Mouse (Mus musculus) right cerebral cortex, adult 18-20 months (tissue): ENCODE measurements around the gene Grin1.
A peak's percentile ranks its signal among the peaks of the same experiment; 100 is the strongest.
"Not testable (repeated sequence)": the region's sequence is repeated elsewhere in the genome, so short reads cannot be mapped to it uniquely, and the experiment has no call there.

Source experiments
- DNase-seq: peaks from one replicate; pipeline ENCODE4 v3.0.0; 2022; ENCODE audit warnings: mixed read lengths

Gene Grin1

DNA sequence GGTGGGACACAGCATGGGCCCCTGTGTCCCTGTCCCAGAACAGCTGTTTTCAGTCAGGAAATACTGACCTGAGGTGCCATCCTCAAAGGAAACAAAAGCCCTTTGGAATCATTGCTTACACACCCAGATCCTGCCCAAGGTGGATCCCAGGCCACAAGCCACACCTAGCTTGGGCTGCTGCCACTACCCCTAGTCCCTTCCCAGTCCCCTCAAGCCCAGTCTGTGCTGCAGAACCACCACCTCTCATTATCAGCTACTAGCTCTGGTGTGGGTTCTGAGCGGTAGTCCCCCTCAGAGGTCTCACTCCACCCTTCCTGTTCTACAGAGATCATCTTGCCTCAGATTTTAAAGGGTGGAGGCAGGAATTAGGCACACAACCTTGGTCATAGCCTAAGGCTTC, 32.7 kb downstream of the Grin1 start:
- DNase-seq, result no peak

- no peak for DNase-seq
Measured at GRCm38 (mm10) chr2:25285551-25285950, 33.4 kb downstream of the Grin1 start.

DNA sequence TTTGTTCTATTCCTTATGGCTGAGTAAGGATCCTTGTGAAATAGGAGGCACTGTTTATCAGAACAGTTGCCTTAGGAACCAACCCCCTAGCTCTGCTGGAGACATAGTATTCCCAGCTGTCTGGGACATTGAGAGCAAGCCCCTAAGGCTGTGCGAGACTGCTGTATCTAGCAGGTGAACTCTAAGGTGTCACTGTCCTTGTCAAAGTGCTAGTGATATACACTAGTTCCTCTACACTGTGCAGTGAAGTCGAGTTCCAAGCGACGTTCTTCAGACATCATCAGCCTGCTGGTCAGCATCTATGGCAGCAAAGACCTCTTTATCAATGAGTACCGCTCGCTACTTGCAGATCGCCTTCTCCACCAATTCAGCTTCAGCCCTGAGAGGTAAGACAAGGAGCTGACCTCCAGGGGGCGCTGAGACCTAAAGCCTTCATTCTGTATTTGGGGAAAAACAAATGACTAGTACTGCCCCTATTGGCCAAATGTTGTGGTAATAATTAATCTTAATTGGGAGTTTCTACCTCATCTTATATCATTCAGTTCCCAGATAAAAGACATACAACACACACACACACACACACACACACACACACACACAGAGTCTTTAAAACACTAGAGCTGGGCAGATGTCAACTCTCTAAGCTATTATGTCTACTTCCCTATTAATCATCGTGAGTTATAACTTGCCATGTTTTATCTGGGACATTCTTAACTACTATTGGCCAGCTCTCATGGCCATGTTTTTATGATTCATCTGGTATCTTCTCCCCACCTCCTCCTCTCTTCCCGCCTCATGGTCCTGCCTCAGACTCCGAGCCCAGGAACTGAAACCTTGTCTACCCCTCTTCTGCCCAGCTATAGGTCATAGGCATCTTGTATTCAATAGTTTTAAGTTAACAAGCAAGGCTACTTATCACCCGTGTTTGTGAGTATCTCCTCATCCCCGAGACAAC, 39.8 kb downstream of the Grin1 start:
- DNase-seq, result peak; percentile 75

DNA sequence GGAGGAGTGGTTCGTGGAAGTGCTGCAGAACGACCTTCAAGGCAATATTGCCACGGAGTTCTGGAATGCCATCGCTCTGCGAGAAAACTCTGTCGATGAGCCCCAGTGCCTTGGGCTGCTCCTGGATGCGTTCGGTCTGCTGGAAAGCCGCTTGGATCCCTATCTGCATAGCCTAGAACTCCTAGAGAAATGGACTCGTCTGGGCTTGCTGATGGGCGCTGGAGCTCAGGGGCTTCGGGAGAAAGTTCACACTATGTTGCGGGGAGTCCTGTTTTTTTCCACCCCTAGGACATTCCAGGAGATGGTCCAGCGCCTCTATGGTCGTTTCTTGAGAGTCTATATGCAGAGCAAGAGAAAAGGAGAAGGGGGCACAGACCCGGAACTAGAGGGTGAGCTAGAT, 46.0 kb downstream of the Grin1 start:
- no peak for DNase-seq

GRCm38 (mm10) chr2:25272515-25272914, 46.5 kb downstream of the Grin1 start:
- DNase-seq, result no peak

DNA sequence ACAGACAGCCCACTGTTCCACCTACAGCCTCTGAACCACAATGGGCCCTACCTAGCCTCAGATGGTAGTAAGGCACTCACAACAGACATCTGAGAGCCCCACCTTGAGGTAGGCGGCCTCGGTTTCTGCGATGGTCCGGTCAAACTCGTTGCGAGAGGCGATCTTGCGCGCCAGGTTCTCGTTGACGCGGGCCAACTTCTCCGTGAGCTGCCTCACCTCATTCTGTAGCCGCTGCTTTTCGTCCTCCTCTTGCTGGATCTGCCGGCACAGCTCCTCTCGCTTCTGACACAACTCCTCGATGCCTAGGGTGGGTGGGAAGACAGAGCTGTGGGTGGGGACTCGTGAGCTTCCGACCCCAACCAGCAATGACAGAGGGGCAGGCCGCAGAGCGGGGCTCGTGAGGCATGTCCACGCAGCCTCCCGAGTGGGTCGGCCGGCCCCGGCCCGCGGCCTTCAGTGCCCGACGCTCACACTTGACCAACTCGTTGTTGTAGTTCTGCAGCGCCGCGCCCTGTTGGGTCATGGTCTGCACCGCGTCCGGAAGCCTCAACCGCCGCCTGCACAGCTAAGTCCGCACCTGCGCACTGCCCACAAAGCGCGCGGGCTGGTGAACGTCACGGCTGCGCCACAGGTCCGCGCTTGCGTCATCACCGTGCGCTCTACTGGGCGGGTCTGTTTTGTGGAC, 47.0 kb downstream of the Grin1 start, which contains the start of the genes Ssna1 and Anapc2:
Gene Ssna1 (minus strand): TSS at position 612 of the 685 bp plus-strand sequence.
Gene Anapc2 (plus strand): TSS at position 652 of the 685 bp plus-strand sequence.
- peak; percentile 98 for DNase-seq

DNA sequence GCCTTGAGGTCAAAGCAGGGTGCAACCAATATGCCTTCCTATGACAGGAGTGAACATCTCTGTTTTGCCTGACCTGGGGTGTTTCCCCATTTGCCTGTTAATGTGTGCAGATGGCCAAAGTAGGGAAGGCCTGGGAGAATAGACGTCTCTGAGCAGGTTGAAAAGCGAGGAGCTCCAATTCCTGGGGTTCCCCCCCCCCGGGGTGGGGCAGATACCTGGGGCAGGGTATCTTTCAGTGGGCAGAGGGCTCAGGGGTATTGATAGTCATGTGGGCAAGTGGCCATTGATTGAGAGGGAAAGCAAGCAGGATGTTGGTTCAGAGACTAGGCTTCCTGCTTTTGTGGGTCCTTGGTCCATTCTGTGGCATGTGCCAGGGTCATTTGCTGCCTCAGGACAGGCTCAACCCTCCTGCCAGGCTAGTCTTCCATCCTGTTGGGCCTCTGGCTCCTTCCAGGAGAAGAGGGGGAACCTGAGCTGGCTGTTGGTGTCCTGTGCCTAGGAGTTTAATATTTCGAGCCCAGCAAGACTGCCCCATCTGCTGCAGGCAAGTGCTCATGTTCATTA, 51.2 kb downstream of the Grin1 start:
- DNase-seq, result no peak

DNA sequence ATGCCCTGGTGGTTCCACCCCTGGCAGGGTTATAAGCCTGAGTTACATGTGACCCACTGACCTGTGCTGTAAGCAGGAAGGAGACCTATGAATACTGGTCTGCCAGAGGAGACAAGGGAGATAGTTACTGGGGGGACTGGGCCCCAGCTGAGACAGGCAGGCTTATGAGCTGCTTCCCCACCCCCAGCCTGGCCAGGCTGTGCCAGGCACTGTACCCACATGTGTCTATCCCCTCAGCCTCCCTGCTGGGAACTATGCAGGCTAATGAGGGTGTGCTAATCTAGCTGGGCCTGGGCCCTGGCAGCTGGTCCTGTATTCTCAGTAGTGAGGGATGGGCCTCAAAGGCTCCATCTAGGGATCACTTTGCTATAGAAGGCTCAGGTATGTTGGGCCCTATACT, 51.7 kb downstream of the Grin1 start:
- DNase-seq, result no peak

- DNase-seq, result peak; percentile 75
Measured at GRCm38 (mm10) chr2:25266720-25267119, 52.3 kb downstream of the Grin1 start.

DNA sequence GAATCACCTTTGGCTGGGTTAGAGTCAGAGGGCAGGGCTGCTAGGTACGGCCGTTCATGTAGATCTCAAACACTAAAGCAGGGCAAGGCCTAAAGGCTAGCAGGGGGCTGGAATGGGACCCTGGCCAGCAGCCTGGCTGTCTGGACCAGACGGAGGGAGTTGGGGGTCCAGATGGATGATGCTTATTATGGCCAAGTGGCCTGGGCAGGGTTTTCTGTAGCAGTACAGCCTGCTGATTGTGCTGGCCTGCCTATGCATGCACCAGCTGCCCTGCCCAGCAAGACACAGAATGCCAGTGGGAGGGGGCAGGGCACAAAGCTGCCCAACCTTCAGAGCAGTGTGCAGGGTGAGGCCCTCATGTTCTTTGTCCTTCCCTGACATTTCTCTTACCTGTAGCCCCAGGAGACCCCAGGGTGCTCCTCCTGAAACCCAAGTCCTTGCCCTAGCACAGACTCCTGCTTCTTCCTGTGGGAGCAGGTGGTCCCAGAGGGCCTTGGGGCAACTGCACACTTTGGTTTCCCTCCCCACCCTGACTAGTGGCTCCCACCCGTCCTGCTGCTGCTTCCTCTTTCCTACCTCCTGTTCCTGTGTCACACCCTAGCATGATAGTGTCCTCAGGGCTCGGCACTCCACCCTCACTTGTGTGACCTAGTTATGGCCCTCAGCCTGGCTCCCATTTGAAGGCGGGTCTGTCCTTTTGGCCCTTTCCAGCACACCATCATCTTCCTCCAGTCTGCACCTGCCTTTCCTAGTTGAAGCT, 52.9 kb downstream of the Grin1 start:
- DNase-seq, result no peak

DNA sequence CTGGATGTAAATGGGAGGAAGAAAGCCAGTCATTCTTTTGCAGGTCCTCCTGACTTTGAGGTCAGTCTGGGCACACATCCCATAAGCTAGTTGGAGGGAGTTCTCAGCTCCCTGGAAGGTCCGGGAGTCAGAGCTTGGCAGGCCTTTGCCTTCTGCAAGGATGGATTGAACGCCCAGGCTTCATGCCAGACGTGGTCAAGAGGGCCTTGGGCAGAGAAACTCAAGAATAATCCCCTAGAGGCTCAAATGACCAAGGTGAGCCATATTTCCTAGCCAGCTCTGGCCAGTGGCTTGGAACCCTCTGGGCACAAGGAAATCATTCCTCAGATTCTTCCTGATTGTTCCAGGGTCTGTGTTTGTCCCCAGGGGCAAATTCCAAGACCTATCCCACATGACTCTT, 54.1 kb downstream of the Grin1 start:
- no peak for DNase-seq

GRCm38 (mm10) chr2:25264286-25264660, 54.7 kb downstream of the Grin1 start:
- no peak for DNase-seq

DNA sequence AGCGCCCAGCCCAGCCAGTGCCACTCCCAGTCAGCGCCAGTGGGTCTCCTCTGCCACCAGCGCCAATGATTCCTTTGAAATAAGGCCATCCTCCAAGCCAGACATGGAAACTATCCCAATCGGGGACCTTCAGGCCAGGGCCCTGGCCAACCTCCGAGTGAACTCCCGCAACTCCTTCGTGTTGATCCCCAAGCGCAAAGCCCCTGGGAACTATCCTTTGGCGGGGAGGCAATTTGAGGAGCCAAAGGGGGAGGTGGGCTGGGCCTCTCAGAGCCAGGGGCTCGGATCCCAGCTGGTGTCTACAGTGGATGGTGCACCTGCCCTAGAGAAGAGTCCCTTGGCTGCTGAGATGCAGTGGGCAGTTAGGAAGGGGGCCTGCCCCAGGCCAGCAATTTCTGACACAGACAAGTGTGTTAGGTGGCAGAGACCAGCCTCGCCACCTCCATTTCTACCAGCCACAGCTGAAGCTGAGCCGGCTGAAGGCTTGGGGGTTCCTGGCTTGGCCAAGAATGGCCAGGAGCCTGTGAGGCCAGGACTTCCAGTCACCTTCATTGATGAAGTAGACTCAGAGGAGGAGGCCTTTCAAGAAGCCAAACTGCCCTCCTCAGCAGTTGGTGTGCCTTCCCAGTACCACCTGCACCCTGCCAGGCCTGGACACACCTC, 55.2 kb downstream of the Grin1 start:
- DNase-seq, result no peak

GRCm38 (mm10) chr2:25262795-25263622, 56.0 kb downstream of the Grin1 start:
- no peak for DNase-seq

GRCm38 (mm10) chr2:25262291-25262767, 56.7 kb downstream of the Grin1 start, which contains the start of gene Tprn:
Gene Tprn, plus strand, starts transcription at chr2:25262618.
- peak; percentile 97 for DNase-seq

- DNase-seq, result no peak
Measured at GRCm38 (mm10) chr2:25261870-25262269, 57.1 kb downstream of the Grin1 start.

DNA sequence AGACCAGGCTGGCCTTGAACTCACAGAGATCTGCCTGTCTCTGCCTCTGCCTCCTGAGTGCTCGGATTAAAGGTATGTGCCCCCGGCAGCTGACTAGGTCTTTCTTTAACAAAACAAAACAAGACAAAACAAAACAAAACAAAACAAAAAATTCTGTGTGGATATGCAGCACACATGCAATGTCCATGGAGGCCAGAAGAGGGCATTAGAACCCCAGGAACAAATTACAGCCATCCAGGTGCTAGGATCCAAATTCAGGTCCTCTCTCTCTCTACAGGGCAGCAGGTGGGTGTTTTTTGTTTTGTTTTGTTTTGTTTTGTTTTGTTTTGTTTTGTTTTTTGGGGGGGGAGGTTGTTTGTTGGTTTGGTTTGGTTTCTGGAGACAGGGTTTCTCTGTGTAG, 60.1 kb downstream of the Grin1 start:
- DNase-seq, result no peak

GRCm38 (mm10) chr2:25257250-25257649, 61.7 kb downstream of the Grin1 start:
- not testable (repeated sequence) for DNase-seq

GRCm38 (mm10) chr2:25256443-25257109, 62.4 kb downstream of the Grin1 start:
- not testable (repeated sequence) for DNase-seq

- peak; percentile 88 for DNase-seq
Measured at GRCm38 (mm10) chr2:25255284-25255779, 63.7 kb downstream of the Grin1 start, which contains the start of gene Tmem203. Gene Tmem203, plus strand, starts transcription at chr2:25255439.
